Mouse (Mus musculus) heart, postnatal 4 days (tissue): ENCODE results near the gene Plcg1. TPM values are rescaled to one million over a fixed set of nuclear protein-coding genes. Genes with fewer than 3 reads are reported as not detected.

Experiments used
- DNase-seq: peaks from one replicate; pipeline ENCODE4 v3.0.0; 2021
- total RNA-seq, 2 experiments: library from RNA; stranded (reverse); gene quantifications; 2 replicates each; pipeline ENCODE4 v1.2.3; 2021

The Plcg1 gene
- total RNA-seq, 2 experiments from 2014 or later = 92.0 to 93.6 TPM

GRCm38 (mm10) chr2:160771325-160772276, 40.5 kb downstream of the Plcg1 start:
- no peak for DNase-seq

- no peak for DNase-seq
Observed at GRCm38 (mm10) chr2:160778034-160778433, 46.9 kb downstream of the Plcg1 start.

- DNase-seq = no peak
Observed at GRCm38 (mm10) chr2:160780154-160780833, 49.2 kb downstream of the Plcg1 start.

- no peak for DNase-seq
Observed at GRCm38 (mm10) chr2:160780834-160781219, 49.7 kb downstream of the Plcg1 start.

GRCm38 (mm10) chr2:160786333-160786732, 55.2 kb downstream of the Plcg1 start:
- no peak for DNase-seq

GRCm38 (mm10) chr2:160789046-160789445, 57.9 kb downstream of the Plcg1 start:
- no peak for DNase-seq

- DNase-seq = no peak
Observed at GRCm38 (mm10) chr2:160789741-160790140, 58.6 kb downstream of the Plcg1 start.

- DNase-seq = no peak
Observed at GRCm38 (mm10) chr2:160793117-160793516, 62.0 kb downstream of the Plcg1 start.

GRCm38 (mm10) chr2:160796973-160797372, 65.9 kb downstream of the Plcg1 start:
- DNase-seq = peak; percentile 38

GRCm38 (mm10) chr2:160798206-160798605, 67.1 kb downstream of the Plcg1 start:
- no peak for DNase-seq

GRCm38 (mm10) chr2:160800967-160801366, 69.9 kb downstream of the Plcg1 start:
- no peak for DNase-seq

- DNase-seq = no peak
Observed at GRCm38 (mm10) chr2:160802326-160802725, 71.2 kb downstream of the Plcg1 start.

GRCm38 (mm10) chr2:160804794-160805527, 73.9 kb downstream of the Plcg1 start:
- no peak for DNase-seq

- peak; percentile 74 for DNase-seq
Observed at GRCm38 (mm10) chr2:160806091-160806521, 75.0 kb downstream of the Plcg1 start.

GRCm38 (mm10) chr2:160810376-160810775, 79.3 kb downstream of the Plcg1 start:
- DNase-seq = no peak

- no peak for DNase-seq
Observed at GRCm38 (mm10) chr2:160810802-160811201, 79.7 kb downstream of the Plcg1 start.

Other genes with a start within 250 kb of the Plcg1 start
- gene Top1, start 85.4 kb upstream of the Plcg1 start, total RNA-seq = 10 to 100 TPM; 56.2 to 63.2 TPM
- gene Zhx3, start 141.7 kb downstream of the Plcg1 start, total RNA-seq = 10 to 100 TPM; 22.8 to 24.9 TPM
- gene Lpin3, start 149.4 kb downstream of the Plcg1 start, total RNA-seq = 1 to 10 TPM; 2.1 to 2.2 TPM
- gene Emilin3, start 181.0 kb downstream of the Plcg1 start, total RNA-seq = 1 to 10 TPM; 8.8 to 9.6 TPM